Mouse (Mus musculus): ENCODE measurements around the gene Car3. TPM values are rescaled to one million over a fixed set of nuclear protein-coding genes. Genes with fewer than 3 reads are reported as not detected.

Car3 gene
- polyA plus RNA-seq, 1 experiment from 2014 or later = 39.0 TPM

DNA sequence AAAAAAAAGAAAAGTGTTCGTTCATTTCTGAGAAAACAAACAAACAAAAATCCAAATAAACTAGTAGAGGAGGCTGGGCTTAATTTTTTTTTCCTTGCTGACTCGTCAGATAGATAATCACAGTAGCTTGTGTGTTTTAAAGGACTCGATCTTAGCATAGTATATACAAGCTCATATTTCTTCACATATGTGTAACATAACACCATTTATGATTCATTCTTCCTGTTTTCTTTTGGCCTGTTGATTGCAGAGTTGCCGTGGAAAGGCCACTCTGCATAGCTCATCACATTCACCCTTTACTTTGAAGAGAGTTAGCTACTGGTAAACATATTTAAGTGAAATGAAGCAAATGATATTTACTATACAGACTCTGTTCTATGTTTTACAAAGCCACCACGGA, 30.4 kb downstream of the Car3 start:
- H3K27me3 ChIP-seq (ENCODE audit: insufficient read depth, low read length) = no peaks in the 10 kb centered on the region
- DNase-seq = no peak
- TF ChIP-seq CTCF (IDR thresholded peaks at IDR 0.05; ENCODE audit: low read depth) = no peak
- TF ChIP-seq EP300 (IDR thresholded peaks at IDR 0.05; ENCODE audit: low read depth) = no peak
- ATAC-seq = no peak
- H3K4me3 ChIP-seq (ENCODE audit: low read depth, low read length) = no peak overlapping the region
- H3K4me1 ChIP-seq (ENCODE audit: insufficient read depth) = no peaks in the 10 kb centered on the region
- no peak overlapping the region for H3K9ac ChIP-seq (replicated peaks)
- H3K9me3 ChIP-seq (ENCODE audit: low read length) = no peaks in the 10 kb centered on the region
- WGBS (ENCODE audit: insufficient replicate concordance) = 63% methylated on average over 5 of the region's 5 CpGs
- H3K4me2 ChIP-seq (ENCODE audit: low read depth, low read length) = no peak overlapping the region
- peaks cover 59% of the 10 kb centered on the region for H3K36me3 ChIP-seq (replicated peaks; ENCODE audit: insufficient read depth, low read length)
- H3K27ac ChIP-seq (ENCODE audit: low read depth) = no peak overlapping the region

GRCm38 (mm10) chr3:14895333-14895732, 32.0 kb downstream of the Car3 start:
- DNase-seq (no peak), ATAC-seq (no peak)
- H3K27me3 ChIP-seq (ENCODE audit: insufficient read depth, low read length) = no peaks in the 10 kb centered on the region
- no peaks in the 10 kb centered on the region for H3K4me1 ChIP-seq (ENCODE audit: insufficient read depth)
- TF ChIP-seq CTCF (IDR thresholded peaks at IDR 0.05; ENCODE audit: low read depth) (no peak), EP300 (IDR thresholded peaks at IDR 0.05; ENCODE audit: low read depth) (no peak)
- no peak overlapping the region for H3K4me2 ChIP-seq (ENCODE audit: low read depth, low read length)
- H3K36me3 ChIP-seq (replicated peaks; ENCODE audit: insufficient read depth, low read length) = peaks cover 60% of the 10 kb centered on the region
- WGBS (ENCODE audit: insufficient replicate concordance) = 92% methylated on average over 3 of the region's 3 CpGs
- no peak overlapping the region for H3K9ac ChIP-seq (replicated peaks)
- H3K4me3 ChIP-seq (ENCODE audit: low read depth, low read length) = no peak overlapping the region
- no peak overlapping the region for H3K27ac ChIP-seq (ENCODE audit: low read depth)
- H3K9me3 ChIP-seq (ENCODE audit: low read length) = no peaks in the 10 kb centered on the region

GRCm38 (mm10) chr3:14897770-14898169, 34.5 kb downstream of the Car3 start:
- no peak for ATAC-seq
- no peak overlapping the region for H3K4me3 ChIP-seq (ENCODE audit: low read depth, low read length)
- TF ChIP-seq CTCF (IDR thresholded peaks at IDR 0.05; ENCODE audit: low read depth) (no peak), EP300 (IDR thresholded peaks at IDR 0.05; ENCODE audit: low read depth) (no peak)
- no peak for DNase-seq
- H3K27me3 ChIP-seq (ENCODE audit: insufficient read depth, low read length) = no peaks in the 10 kb centered on the region
- peaks cover 78% of the 10 kb centered on the region for H3K36me3 ChIP-seq (replicated peaks; ENCODE audit: insufficient read depth, low read length)
- WGBS (ENCODE audit: insufficient replicate concordance) = 81% methylated on average over 6 of the region's 6 CpGs
- H3K4me1 ChIP-seq (ENCODE audit: insufficient read depth) = no peaks in the 10 kb centered on the region
- no peak overlapping the region for H3K27ac ChIP-seq (ENCODE audit: low read depth)
- H3K9ac ChIP-seq (replicated peaks) = no peak overlapping the region
- H3K9me3 ChIP-seq (ENCODE audit: low read length) = no peaks in the 10 kb centered on the region
- no peak overlapping the region for H3K4me2 ChIP-seq (ENCODE audit: low read depth, low read length)

DNA sequence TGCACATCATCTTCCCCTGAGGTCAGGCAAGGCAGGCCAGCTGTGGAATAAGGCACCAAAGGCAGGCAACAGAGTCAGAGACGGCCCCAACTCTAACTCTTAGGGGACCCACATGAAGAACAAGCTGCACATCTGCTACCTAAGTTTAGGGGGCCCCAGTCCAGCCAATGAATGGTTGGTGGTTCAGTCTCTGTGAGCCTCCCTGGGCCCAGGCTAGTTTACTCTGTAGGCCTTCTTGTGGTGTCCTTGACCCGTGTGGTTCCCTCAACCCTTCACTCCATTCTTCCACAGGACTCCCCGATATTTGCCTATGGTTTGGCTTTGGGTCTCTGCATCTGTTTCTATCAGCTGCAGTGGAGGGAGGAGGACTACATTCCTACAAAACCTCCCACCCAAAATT, 40.1 kb downstream of the Car3 start:
- H3K4me2 ChIP-seq (ENCODE audit: low read depth, low read length) = no peak overlapping the region
- peaks cover 46% of the 10 kb centered on the region for H3K36me3 ChIP-seq (replicated peaks; ENCODE audit: insufficient read depth, low read length)
- DNase-seq (no peak), ATAC-seq (no peak)
- no peaks in the 10 kb centered on the region for H3K4me1 ChIP-seq (ENCODE audit: insufficient read depth)
- no peaks in the 10 kb centered on the region for H3K27me3 ChIP-seq (ENCODE audit: insufficient read depth, low read length)
- no peak overlapping the region for H3K27ac ChIP-seq (ENCODE audit: low read depth)
- no peak overlapping the region for H3K4me3 ChIP-seq (ENCODE audit: low read depth, low read length)
- TF ChIP-seq EP300 (IDR thresholded peaks at IDR 0.05; ENCODE audit: low read depth) (no peak), CTCF (IDR thresholded peaks at IDR 0.05; ENCODE audit: low read depth) (no peak)
- no peaks in the 10 kb centered on the region for H3K9me3 ChIP-seq (ENCODE audit: low read length)
- 89% methylated on average over 3 of the region's 3 CpGs for WGBS (ENCODE audit: insufficient replicate concordance)
- no peak overlapping the region for H3K9ac ChIP-seq (replicated peaks)

GRCm38 (mm10) chr3:14904165-14904564, 40.9 kb downstream of the Car3 start:
- H3K4me3 ChIP-seq (ENCODE audit: low read depth, low read length) = no peak overlapping the region
- H3K27me3 ChIP-seq (ENCODE audit: insufficient read depth, low read length) = no peaks in the 10 kb centered on the region
- WGBS (ENCODE audit: insufficient replicate concordance) = 63% methylated on average over 3 of the region's 3 CpGs
- H3K9me3 ChIP-seq (ENCODE audit: low read length) = no peaks in the 10 kb centered on the region
- no peak overlapping the region for H3K27ac ChIP-seq (ENCODE audit: low read depth)
- H3K4me2 ChIP-seq (ENCODE audit: low read depth, low read length) = no peak overlapping the region
- H3K4me1 ChIP-seq (ENCODE audit: insufficient read depth) = no peaks in the 10 kb centered on the region
- ATAC-seq (no peak), DNase-seq (no peak)
- H3K9ac ChIP-seq (replicated peaks) = no peak overlapping the region
- TF ChIP-seq CTCF (IDR thresholded peaks at IDR 0.05; ENCODE audit: low read depth) = no peak
- TF ChIP-seq EP300 (IDR thresholded peaks at IDR 0.05; ENCODE audit: low read depth) = no peak
- peaks cover 38% of the 10 kb centered on the region for H3K36me3 ChIP-seq (replicated peaks; ENCODE audit: insufficient read depth, low read length)

GRCm38 (mm10) chr3:14907271-14907670, 44.0 kb downstream of the Car3 start:
- no peak overlapping the region for H3K4me3 ChIP-seq (ENCODE audit: low read depth, low read length)
- no peak for TF ChIP-seq EP300 (IDR thresholded peaks at IDR 0.05; ENCODE audit: low read depth)
- no peak for TF ChIP-seq CTCF (IDR thresholded peaks at IDR 0.05; ENCODE audit: low read depth)
- H3K9me3 ChIP-seq (ENCODE audit: low read length) = no peaks in the 10 kb centered on the region
- H3K9ac ChIP-seq (replicated peaks) = no peak overlapping the region
- 78% methylated on average over 1 of the region's 1 CpGs for WGBS (ENCODE audit: insufficient replicate concordance)
- H3K36me3 ChIP-seq (replicated peaks; ENCODE audit: insufficient read depth, low read length) = peaks cover 13% of the 10 kb centered on the region
- no peak overlapping the region for H3K27ac ChIP-seq (ENCODE audit: low read depth)
- H3K27me3 ChIP-seq (ENCODE audit: insufficient read depth, low read length) = no peaks in the 10 kb centered on the region
- no peak for DNase-seq
- H3K4me2 ChIP-seq (ENCODE audit: low read depth, low read length) = no peak overlapping the region
- 0 out of 2 replicates have a peak, but pooled peaks cover 2% of the 10 kb centered on the region for H3K4me1 ChIP-seq (ENCODE audit: insufficient read depth)
- ATAC-seq = no peak

Data from liver, postnatal 0 days (tissue).